Mouse (Mus musculus) embryonic facial prominence, embryonic 14.5 days (tissue): Measurements from ENCODE around the gene Dlgap4. TPM values are rescaled to one million over a fixed set of nuclear protein-coding genes. Genes with fewer than 3 reads are reported as not detected.

Experiments
- ATAC-seq: fragments of 200-750 bp; cut with Nextera tagmentation; 2 replicates; pipeline ENCODE4 v1.8.0; 2017; ENCODE audit warnings: low read depth, moderate number of reproducible peaks, moderate TSS enrichment
- DNase-seq: peaks from one replicate; pipeline ENCODE4 v3.0.0-alpha.2; 2015; ENCODE audit warnings: low spot score
- H3K27ac ChIP-seq: fragments of 300-500 bp; sonication (generic); replicated peaks from 2 replicates; pipeline ENCODE4 v1.5.1; 2014; ENCODE audit warnings: low read depth, mild to moderate bottlenecking, low read length, moderate library complexity
- H3K27me3 ChIP-seq: fragments of 300-500 bp; sonication (generic); replicated peaks from 2 replicates; pipeline ENCODE4 v1.6.1; 2014; ENCODE audit warnings: low read length; ENCODE audit not compliant: control insufficient read depth, insufficient read depth
- H3K36me3 ChIP-seq: fragments of 300-500 bp; sonication (generic); 2 replicates; pipeline ENCODE4 v1.6.1; 2014; ENCODE audit warnings: low read length, mixed read lengths; ENCODE audit not compliant: control insufficient read depth, insufficient read depth
- H3K4me1 ChIP-seq: fragments of 300-500 bp; sonication (generic); 2 replicates; pipeline ENCODE4 v1.6.1; 2014; ENCODE audit warnings: antibody characterized with exemption, low read length; ENCODE audit not compliant: control insufficient read depth, insufficient read depth
- H3K4me2 ChIP-seq: fragments of 300-500 bp; sonication (generic); 2 replicates; pipeline ENCODE4 v1.6.1; 2014; ENCODE audit warnings: low read depth, mild to moderate bottlenecking, low read length, moderate library complexity, mixed read lengths
- H3K4me3 ChIP-seq: fragments of 300-500 bp; sonication (generic); 2 replicates; pipeline ENCODE4 v1.5.1; 2014; ENCODE audit warnings: low read depth, mild to moderate bottlenecking, low read length
- H3K9ac ChIP-seq: fragments of 300-500 bp; sonication (generic); 2 replicates; pipeline ENCODE4 v1.6.1; 2014; ENCODE audit warnings: low read depth, mild to moderate bottlenecking, low read length, moderate library complexity, mixed read lengths
- H3K9me3 ChIP-seq: fragments of 300-500 bp; sonication (generic); 2 replicates; pipeline ENCODE4 v1.6.1; 2016; ENCODE audit warnings: low read length; ENCODE audit not compliant: control insufficient read depth
- WGBS: fragments of 180-500 bp; shearing (Covaris S2); extraction: QIAGEN DNeasy Blood & Tissue Kit; methylation state at CpG from one replicate; pipeline ENCODE4 v1.1.7; 2014; 5-methylcytosine and 5-hydroxymethylcytosine counted together
- polyA plus RNA-seq: library from polyadenylated mRNA; unstranded; fragments of >200 nt; fragmentation: Nextera tagmentation; extraction: Ambion mirVana; gene quantifications from 2 replicates; pipeline ENCODE4 v1.2.1, GENCODE M21; 2014

Gene Dlgap4
- polyA plus RNA-seq, 1 experiment from 2014 or later, result 74.0 TPM

DNA sequence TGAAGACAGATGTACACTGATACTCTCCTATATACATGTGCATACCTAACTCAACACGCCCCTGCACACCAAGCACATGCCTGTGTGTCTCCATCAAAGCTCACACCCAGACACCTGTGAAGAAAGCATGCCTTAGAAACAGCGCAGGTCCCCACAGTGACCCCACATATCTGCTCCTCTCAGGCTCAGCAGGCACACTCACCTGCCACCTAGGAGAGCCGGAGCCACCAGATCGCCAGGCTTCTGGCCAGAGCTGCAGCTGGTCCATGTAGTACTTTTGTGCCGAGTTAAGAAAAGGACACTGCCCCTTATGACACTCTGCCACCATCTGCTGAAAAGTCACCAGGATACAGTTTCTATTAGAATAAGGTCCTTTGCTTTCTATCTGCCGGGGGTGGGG, 103.2 kb downstream of the Dlgap4 start:
- Histone ChIP-seq H3K27me3 (no peaks in the 10 kb centered on the region), H3K27ac (no peak overlapping the region), H3K9ac (no peak overlapping the region), H3K4me2 (no peak overlapping the region), H3K9me3 (no peaks in the 10 kb centered on the region), H3K4me3 (no peak overlapping the region), H3K4me1 (peaks cover 28% of the 10 kb centered on the region), H3K36me3 (no peaks in the 10 kb centered on the region)
- ATAC-seq (no peak), DNase-seq (no peak)
- WGBS, result 68% methylated on average over 6 of the region's 6 CpGs

DNA sequence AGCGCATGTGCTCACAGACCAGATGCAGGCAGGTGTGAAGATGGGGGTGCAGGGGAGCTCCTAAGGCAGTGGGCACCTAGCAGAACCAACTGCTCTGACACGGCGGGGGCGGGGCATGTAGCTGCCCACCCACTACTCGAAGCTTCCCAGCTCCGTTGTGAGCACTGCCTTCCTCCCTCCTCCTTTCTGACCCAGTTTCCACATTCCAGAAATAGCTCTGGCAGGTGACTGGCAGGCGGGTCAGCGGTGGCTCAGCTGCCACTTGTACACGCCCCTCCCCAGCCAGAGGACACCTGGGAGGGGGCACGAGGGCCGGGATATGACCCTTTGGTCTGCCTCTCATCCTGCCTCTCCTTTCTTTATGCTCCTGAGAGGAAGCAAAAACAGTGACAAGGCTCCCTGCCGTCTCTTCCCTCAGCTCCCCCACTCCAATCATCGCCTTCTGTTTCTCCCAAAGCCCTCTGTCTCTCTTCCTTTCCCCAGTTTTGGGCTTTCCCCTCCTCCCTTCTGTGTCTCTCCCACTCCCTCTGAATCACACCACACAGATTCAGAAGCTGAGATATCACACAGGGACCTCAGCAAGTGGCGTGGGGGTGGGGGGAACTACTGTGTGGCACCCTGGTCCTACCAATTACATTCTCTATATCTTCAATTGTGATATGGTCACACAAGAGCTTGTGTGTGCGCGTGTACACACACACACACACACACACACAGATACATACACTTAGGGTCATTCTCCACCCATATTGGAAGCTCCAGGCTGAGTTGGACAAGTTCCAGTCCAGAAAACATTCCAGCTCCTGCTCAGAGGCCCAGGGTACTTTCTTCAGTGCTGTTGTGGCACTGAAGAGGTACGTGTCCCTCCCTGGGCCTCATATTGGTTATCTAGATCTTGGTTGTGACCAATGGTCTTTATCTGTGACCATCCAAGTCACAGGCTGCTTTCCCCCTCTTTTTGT, 104.1 kb downstream of the Dlgap4 start:
- DNase-seq (peak; percentile 79), ATAC-seq (0 out of 2 replicates have a peak, but pooled peaks have one; percentile 1)
- Histone ChIP-seq H3K9me3 (no peaks in the 10 kb centered on the region), H3K36me3 (no peaks in the 10 kb centered on the region), H3K4me2 (peak overlapping the region; percentile 45), H3K4me3 (peak overlapping the region; percentile 1; the same call in 1 of the 2 replicates), H3K27ac (peak overlapping the region; percentile 49; the same call in 1 of the 2 replicates), H3K4me1 (peaks cover 29% of the 10 kb centered on the region), H3K9ac (peak overlapping the region; percentile 48; the same call in 1 of the 2 replicates), H3K27me3 (no peaks in the 10 kb centered on the region)
- 18% methylated on average over 15 of the region's 17 CpGs for WGBS

DNA sequence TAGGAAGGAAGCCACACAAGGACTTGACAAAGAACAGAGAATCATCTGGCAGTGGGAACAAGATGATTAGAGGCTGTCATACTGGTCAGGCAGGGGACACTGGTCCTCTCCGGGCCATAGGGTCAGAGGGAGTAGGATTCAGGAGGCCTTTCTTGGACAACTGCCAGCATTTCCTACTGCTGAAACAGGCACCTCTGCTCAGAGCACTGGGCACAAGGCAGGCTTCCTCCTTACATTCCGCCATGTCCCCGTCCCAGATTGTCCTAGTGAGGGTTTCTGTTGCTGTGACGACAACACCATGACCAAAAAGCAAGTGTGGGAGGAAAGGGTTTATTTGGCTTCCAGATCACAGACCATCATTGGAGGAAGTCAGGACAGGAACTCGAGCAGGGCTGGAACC, 105.3 kb downstream of the Dlgap4 start:
- DNase-seq (no peak), ATAC-seq (no peak)
- no peak overlapping the region for H3K9ac ChIP-seq
- no peak overlapping the region for H3K4me3 ChIP-seq
- no peaks in the 10 kb centered on the region for H3K27me3 ChIP-seq
- WGBS, result 58% methylated on average over 5 of the region's 5 CpGs
- H3K27ac ChIP-seq, result no peak overlapping the region
- H3K36me3 ChIP-seq, result no peaks in the 10 kb centered on the region
- H3K4me2 ChIP-seq, result no peak overlapping the region
- no peaks in the 10 kb centered on the region for H3K9me3 ChIP-seq
- peaks cover 38% of the 10 kb centered on the region for H3K4me1 ChIP-seq

DNA sequence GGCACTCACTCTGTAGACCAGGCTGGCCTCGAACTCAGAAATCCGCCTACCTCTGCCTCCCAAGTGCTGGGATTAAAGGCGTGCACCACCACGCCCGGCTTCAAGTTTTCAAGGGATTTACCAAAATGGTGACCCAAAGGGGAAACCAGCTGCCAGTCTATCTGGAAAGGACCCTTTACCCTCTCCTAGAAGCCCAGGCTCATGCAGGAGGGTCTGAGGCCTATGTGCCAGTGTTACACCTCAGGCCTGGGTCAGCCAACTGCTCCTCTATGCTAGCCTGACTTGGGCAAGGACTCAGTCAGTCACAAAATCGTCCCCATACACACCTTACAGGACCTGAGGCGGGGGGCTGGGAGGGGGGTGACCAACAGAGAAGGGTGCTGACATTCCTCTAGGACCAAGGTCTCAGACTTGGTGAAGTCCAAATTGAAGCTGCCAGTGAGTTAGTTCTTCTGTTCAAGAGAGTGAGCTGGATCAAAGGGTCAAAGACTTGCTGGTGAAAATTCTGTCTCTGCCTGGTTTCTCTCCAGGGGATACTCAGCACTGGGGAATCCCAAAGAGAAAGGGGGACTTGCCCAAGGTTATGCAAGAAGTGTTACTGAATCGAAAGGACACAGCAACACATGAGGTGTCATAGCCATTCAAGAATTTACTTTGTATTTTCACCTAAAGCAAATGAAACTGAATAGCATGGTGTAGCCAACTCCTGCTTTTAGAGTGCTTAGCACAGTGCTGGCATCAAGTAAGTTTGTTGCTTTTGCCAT, 106.2 kb downstream of the Dlgap4 start:
- peaks cover 47% of the 10 kb centered on the region for H3K4me1 ChIP-seq

DNA sequence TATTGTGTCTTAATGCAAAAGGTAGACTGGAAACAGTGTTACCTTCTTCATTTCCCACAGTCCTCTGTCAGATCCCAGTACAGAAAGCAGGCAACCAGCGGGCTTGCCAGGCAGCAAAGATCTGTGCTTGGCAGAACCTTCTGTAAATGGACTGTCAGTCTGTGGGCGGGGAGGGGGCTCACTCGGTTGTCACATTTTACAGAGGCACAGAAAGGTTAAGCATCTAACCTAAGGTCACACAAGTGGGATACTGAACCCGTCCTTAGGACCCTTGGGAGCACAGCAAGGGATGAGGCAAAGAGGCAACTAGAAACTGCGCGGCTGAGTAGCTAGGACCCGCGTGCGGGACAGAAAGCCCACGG, 106.8 kb downstream of the Dlgap4 start:
- peak overlapping the region; percentile 95 for H3K4me3 ChIP-seq
- H3K4me1 ChIP-seq, result peaks cover 53% of the 10 kb centered on the region
- peak overlapping the region; percentile 86 for H3K27ac ChIP-seq
- H3K4me2 ChIP-seq, result peak overlapping the region; percentile 83
- no peaks in the 10 kb centered on the region for H3K9me3 ChIP-seq
- DNase-seq (no peak), ATAC-seq (no peak)
- H3K27me3 ChIP-seq, result no peaks in the 10 kb centered on the region
- under 1% methylated on average over 10 of the region's 10 CpGs for WGBS
- H3K36me3 ChIP-seq, result no peaks in the 10 kb centered on the region
- H3K9ac ChIP-seq, result peak overlapping the region; percentile 98

More for the DNA sequence above, 106.2 kb downstream of the Dlgap4 start:
- Histone ChIP-seq H3K36me3 (no peaks in the 10 kb centered on the region), H3K9ac (peak overlapping the region; percentile 98), H3K4me2 (peak overlapping the region; percentile 83), H3K9me3 (no peaks in the 10 kb centered on the region), H3K4me3 (peak overlapping the region; percentile 95), H3K27ac (peak overlapping the region; percentile 86), H3K27me3 (no peaks in the 10 kb centered on the region)
- ATAC-seq, result no peak
- WGBS, result 83% methylated on average over 8 of the region's 8 CpGs
- no peak for DNase-seq

DNA sequence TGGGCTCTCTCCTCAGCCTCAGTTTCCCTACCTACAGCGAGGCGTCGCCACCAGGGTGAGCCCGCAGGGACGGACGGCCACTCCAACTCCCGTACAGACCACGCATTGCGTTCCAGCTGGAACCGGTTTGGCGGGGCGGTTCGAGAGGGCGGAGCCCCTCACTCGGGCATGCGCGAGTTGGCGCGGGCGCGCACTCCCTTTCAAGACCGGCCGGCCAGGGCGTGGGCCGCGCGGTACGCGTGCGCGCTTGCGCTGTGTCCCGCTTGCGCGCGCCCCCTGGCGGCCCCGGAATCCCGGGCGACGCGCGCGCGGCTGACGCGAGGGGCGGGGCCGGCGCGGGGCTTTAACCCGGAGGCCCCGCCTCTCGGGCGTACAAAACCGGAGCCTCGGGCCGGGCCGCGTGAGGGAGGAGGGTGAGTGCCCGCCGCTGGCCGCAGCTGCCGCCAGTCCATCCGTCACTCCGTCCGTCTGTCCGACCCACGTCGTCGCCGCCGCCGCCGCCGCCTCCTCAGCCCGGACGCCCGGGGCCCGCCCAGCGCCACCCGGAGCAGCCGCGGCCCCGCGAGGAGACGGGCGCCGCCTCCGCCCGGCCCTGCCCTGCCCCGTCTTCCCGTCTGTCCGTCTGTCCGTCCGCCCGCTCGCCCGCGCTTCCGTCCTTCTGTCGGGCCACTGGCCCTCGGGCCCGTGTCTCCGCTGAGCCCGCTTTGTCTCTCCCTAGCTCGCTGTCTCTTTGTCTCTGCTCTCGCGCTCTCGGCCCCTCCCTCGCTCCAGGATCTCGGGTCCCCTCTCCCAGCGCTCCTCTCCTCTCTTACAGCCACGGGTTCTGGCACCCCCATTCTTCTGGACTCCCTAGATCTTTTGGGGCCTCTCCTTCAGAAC, 107.4 kb downstream of the Dlgap4 start:
- peak; percentile 91 for ATAC-seq
- peak overlapping the region; percentile 86 for H3K27ac ChIP-seq
- no peaks in the 10 kb centered on the region for H3K36me3 ChIP-seq
- H3K4me3 ChIP-seq, result peak overlapping the region; percentile 95
- peak; percentile 97 for DNase-seq
- peak overlapping the region; percentile 98 for H3K9ac ChIP-seq
- WGBS, result 0% methylated on average over 12 of the region's 114 CpGs
- peaks cover 59% of the 10 kb centered on the region for H3K4me1 ChIP-seq
- no peaks in the 10 kb centered on the region for H3K27me3 ChIP-seq
- H3K4me2 ChIP-seq, result peak overlapping the region; percentile 83
- H3K9me3 ChIP-seq, result no peaks in the 10 kb centered on the region

DNA sequence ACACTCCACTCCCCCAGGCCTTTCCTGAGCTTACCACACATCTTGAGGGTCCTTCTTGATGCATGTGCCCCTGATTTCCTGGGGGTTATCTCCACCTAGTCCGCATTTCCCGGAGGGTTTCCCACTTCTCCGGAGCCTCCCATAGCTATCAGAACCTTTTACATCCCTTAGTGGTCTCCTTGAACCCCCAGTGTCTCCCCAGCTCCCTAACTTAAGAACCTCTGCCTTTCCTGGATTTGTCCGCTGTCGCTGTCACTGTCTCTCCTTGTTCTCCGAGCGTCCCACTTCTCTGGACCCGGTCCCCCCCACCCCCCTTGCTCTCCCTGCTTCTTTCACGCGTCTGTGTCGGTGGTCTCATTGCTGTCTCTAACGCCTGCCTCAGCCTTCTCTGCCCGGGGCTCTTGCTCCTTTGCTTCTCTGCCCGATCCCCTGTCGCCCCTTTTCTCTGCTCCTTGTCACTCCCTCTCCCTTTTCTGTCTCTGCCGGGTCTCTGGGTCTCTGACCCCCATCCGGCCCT, 108.1 kb downstream of the Dlgap4 start:
- Histone ChIP-seq H3K4me3 (peak overlapping the region; percentile 95), H3K27ac (peak overlapping the region; percentile 84), H3K27me3 (no peaks in the 10 kb centered on the region), H3K9me3 (no peaks in the 10 kb centered on the region), H3K9ac (peak overlapping the region; percentile 98), H3K4me2 (peak overlapping the region; percentile 83), H3K36me3 (no peaks in the 10 kb centered on the region), H3K4me1 (peaks cover 66% of the 10 kb centered on the region)
- under 1% methylated on average over 17 of the region's 17 CpGs for WGBS
- ATAC-seq, result no peak
- no peak for DNase-seq
